Mouse (Mus musculus) ES-E14 (cell line): ENCODE measurements around the gene Furin. TPM values are rescaled to one million over a fixed set of nuclear protein-coding genes. Genes with fewer than 3 reads are reported as not detected.

Experiments used
- DNase-seq: peaks from one replicate; pipeline ENCODE4 v3.0.0-alpha.2; 2013; ENCODE audit warnings: low read depth, low spot score
- H3K27ac ChIP-seq: 2 replicates; pipeline ENCODE4 v1.5.1; 2012; ENCODE audit warnings: low read depth, mild to moderate bottlenecking, low read length, moderate library complexity, mixed read lengths; ENCODE audit not compliant: poor library complexity, insufficient read depth, severe bottlenecking
- H3K36me3 ChIP-seq: 2 replicates; pipeline ENCODE4 v1.6.1; 2012; ENCODE audit warnings: mild to moderate bottlenecking, low read length, moderate library complexity, mixed read lengths; ENCODE audit not compliant: control insufficient read depth, poor library complexity, insufficient read depth, severe bottlenecking
- H3K4me1 ChIP-seq, 2 experiments: fragments of 150-350 bp in 1 of 2; sonication (generic) in 1 of 2; 2 replicates each; pipeline ENCODE4 v1.6.1; 2012; ENCODE audit warnings: low read length in 2 of 2, mild to moderate bottlenecking in 1 of 2, mixed read lengths in 1 of 2; ENCODE audit not compliant: control insufficient read depth in 2 of 2, insufficient read depth in 2 of 2, poor library complexity in 1 of 2
- H3K4me3 ChIP-seq, 2 experiments: fragments of 150-350 bp in 1 of 2; sonication (generic) in 1 of 2; 2 replicates each; pipeline ENCODE4 v1.5.1; 2012; ENCODE audit warnings: low read length in 2 of 2, low read depth in 1 of 2, mild to moderate bottlenecking in 1 of 2, mixed read lengths in 1 of 2; ENCODE audit not compliant: insufficient read depth in 1 of 2, poor library complexity in 1 of 2, severe bottlenecking in 1 of 2
- H3K9ac ChIP-seq: 2 replicates; pipeline ENCODE4 v1.6.1; 2012; ENCODE audit warnings: low read depth, mild to moderate bottlenecking, low read length, mixed read lengths; ENCODE audit not compliant: poor library complexity, insufficient read depth, severe bottlenecking
- H3K9me3 ChIP-seq: fragments of 150-350 bp; sonication (generic); 2 replicates; pipeline ENCODE4 v1.6.1; 2012; ENCODE audit warnings: low read depth, mild to moderate bottlenecking, low read length; ENCODE audit not compliant: control insufficient read depth, insufficient read depth
- CHD2 ChIP-seq: IDR thresholded peaks from 2 replicates; pipeline ENCODE4 v1.6.1; 2014; ENCODE audit warnings: mild to moderate bottlenecking, low read depth, low read length, inconsistent platforms
- HCFC1 ChIP-seq: IDR thresholded peaks from 2 replicates; pipeline ENCODE4 v1.6.1; 2012; ENCODE audit warnings: low read length, inconsistent platforms, borderline replicate concordance; ENCODE audit not compliant: insufficient read depth
- MAFK ChIP-seq: IDR thresholded peaks from 2 replicates; pipeline ENCODE4 v1.6.1; 2014; ENCODE audit warnings: mild to moderate bottlenecking, low read depth, low read length, inconsistent platforms; ENCODE audit not compliant: insufficient read depth
- ZC3H11A ChIP-seq: IDR thresholded peaks from 2 replicates; pipeline ENCODE4 v1.6.1; 2012; ENCODE audit warnings: low read depth, mild to moderate bottlenecking, inconsistent platforms, low read length, borderline replicate concordance
- ZNF384 ChIP-seq: IDR thresholded peaks from 2 replicates; pipeline ENCODE4 v1.6.1; 2012; ENCODE audit warnings: low read depth, low read length, inconsistent platforms
- in situ Hi-C, 2 experiments: fragments of 600-800 bp; cut with MboI; formaldehyde crosslinking; loops; one replicate each; pipeline ENCODE4 v1.15.1; 2025; ENCODE audit warnings: low sequenced_read_pairs in 2 of 2, inconsistent platforms in 1 of 2; ENCODE audit not compliant: unreplicated experiment in 2 of 2
- total RNA-seq: library from RNA; depleted of rRNA; stranded (reverse); fragments of 300-350 nt; gene quantifications from 2 replicates; pipeline ENCODE4 v1.2.3, GENCODE M21; 2012

Furin gene
- total RNA-seq, 1 experiment: 17.7 TPM

- Histone ChIP-seq H3K36me3 (peaks cover 8% of the 10 kb centered on the region; the same call in 1 of the 2 replicates), H3K9me3 (no peaks in the 10 kb centered on the region), H3K4me1 (peaks cover 0 to 7% of the 10 kb centered on the region in 2 experiments; a peak in 1 of 4 replicates), H3K27ac (no peak overlapping the region), H3K4me3 (peak overlapping the region; percentile 85 to 90), H3K9ac (no peak overlapping the region)
- no peak for TF ChIP-seq CHD2
- in situ Hi-C loops: no loop called here
- no peak for DNase-seq
Observed at GRCm38 (mm10) chr7:80369967-80370431, 35.2 kb downstream of the Furin start.

DNA sequence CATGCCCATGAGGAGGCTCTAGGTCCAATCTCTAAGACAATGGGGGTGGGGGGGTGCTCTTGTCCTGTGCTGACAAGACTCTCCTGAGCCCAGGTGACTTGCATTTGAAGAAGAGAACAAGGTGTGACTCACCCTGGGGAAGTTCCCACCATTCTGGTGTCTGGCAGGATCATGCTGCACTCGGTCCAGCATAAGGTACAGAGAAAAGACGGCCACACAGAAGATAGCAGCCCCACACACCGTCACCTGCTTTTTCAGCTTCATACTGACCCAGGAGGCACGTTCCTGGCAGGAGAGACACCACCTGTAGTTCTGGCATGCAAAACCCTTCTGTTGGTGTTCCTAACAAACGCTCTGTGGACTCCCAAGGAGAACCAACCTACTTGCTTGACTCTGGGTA lies 35.8 kb downstream of the Furin start:
- H3K4me1 ChIP-seq: peaks cover 0 to 7% of the 10 kb centered on the region in 2 experiments; a peak in 1 of 4 replicates
- TF ChIP-seq CHD2 (no peak), HCFC1 (no peak), MAFK (no peak), ZC3H11A (no peak), ZNF384 (no peak)
- no peak for DNase-seq
- no peak overlapping the region for H3K27ac ChIP-seq
- H3K36me3 ChIP-seq: peaks cover 8% of the 10 kb centered on the region; the same call in 1 of the 2 replicates
- H3K9ac ChIP-seq: no peak overlapping the region
- H3K9me3 ChIP-seq: no peaks in the 10 kb centered on the region
- in situ Hi-C loops: no loop called here
- no peak overlapping the region for H3K4me3 ChIP-seq

DNA sequence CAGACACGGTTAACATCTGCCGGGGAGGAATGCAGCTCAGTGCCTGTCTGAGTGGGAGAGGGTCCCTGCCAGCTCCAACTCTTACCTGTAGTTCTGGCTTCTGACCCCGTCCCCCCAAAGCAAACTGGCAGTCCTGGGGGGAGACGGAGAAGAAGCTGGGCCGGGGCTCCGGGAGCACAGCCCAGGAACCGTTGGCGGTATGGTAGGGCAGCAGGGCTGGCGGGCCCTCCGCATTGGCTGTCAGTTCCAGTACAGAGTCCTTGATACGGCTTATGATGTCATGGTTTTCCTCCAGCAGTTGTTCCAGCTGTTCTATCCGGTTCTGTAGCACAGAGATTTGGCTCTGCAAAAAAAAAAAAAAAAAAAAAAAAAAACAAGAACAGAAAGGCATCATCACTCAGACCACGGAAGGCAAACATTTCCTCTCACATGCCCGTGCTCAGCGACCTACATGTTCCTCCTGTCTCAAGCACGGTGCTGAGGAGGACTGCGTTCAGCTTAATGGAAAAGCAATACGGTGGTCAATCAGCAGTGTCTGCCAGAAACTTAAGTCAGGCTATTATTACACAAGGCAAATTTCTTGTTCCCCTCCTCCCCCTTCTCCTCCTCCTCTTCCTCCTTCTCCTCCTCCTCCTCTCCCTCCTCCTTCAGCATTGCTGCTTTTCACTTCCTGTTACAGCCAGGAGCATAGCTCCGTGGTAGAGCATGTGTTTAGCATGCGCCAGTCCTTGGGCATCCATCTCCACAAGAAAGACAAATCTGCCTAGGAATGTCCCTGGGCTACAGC lies 36.4 kb downstream of the Furin start:
- Histone ChIP-seq H3K4me3 (no peak overlapping the region), H3K9ac (no peak overlapping the region), H3K36me3 (peaks cover 8% of the 10 kb centered on the region; the same call in 1 of the 2 replicates), H3K27ac (no peak overlapping the region), H3K4me1 (peaks cover 0 to 7% of the 10 kb centered on the region in 2 experiments; a peak in 1 of 4 replicates), H3K9me3 (no peaks in the 10 kb centered on the region)
- TF ChIP-seq ZNF384 (peak; percentile 97), HCFC1 (no peak), MAFK (0 out of 2 replicates have a peak, but pooled peaks have one; percentile 19)
- in situ Hi-C loops: no loop called here
- DNase-seq: no peak

DNA sequence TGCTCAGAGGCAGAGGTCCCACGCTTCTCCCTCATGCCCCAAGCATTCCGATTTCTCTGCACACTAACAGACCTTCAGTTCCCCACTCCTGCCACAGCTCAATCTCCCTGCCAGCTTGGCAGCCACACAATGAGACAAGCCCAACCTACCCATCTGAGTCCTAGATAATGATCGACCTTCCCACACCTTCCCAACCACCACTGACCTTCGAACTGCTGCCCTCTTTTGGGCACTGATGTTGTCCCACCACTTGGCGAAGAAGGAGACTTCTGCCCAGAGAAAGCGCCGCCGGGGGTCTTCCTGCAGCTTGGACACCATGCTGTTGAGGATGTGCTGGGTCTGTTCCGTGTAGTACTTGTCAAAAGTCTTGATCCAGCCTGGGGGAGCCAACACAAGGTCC lies 37.2 kb downstream of the Furin start:
- in situ Hi-C loops: no loop called here
- TF ChIP-seq CHD2 (no peak), MAFK (no peak), HCFC1 (no peak), ZC3H11A (no peak), ZNF384 (no peak)
- no peak for DNase-seq
- peaks cover 0 to 7% of the 10 kb centered on the region in 2 experiments; a peak in 1 of 4 replicates for H3K4me1 ChIP-seq
- no peak overlapping the region for H3K4me3 ChIP-seq
- H3K36me3 ChIP-seq: peaks cover 8% of the 10 kb centered on the region; the same call in 1 of the 2 replicates
- no peak overlapping the region for H3K9ac ChIP-seq
- no peaks in the 10 kb centered on the region for H3K9me3 ChIP-seq
- no peak overlapping the region for H3K27ac ChIP-seq

DNA sequence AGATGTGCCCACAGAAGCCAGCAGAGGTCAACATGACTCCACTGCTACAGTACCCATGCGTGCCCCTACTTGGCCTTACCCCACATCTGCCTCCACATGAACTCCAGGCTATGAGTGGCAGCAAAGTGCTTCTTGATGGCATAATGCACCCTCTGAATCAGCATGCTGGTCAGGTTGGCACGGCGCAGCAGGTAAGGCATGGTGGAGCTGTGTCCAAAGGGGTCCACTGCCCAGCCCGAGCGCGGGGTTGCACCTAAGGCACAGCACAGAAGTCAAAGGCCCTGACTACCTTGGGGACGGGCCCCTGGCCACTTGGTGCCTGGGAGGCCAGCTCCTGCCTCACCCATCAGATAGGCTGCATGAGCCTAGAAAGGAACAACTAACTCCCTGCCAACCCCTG lies 38.0 kb downstream of the Furin start:
- Histone ChIP-seq H3K9me3 (no peaks in the 10 kb centered on the region), H3K36me3 (peaks cover 8% of the 10 kb centered on the region; the same call in 1 of the 2 replicates), H3K4me1 (peaks cover 0 to 7% of the 10 kb centered on the region in 2 experiments; a peak in 1 of 4 replicates), H3K9ac (no peak overlapping the region), H3K27ac (no peak overlapping the region), H3K4me3 (no peak overlapping the region)
- TF ChIP-seq MAFK (no peak), HCFC1 (no peak), ZC3H11A (no peak), ZNF384 (no peak), CHD2 (no peak)
- in situ Hi-C loops: no loop called here
- no peak for DNase-seq
